Mouse (Mus musculus) spleen, postnatal 14 days (tissue): ENCODE measurements around the gene Riok2.
"Not testable (repeated sequence)": the region's sequence is repeated elsewhere in the genome, so short reads cannot be mapped to it uniquely, and the experiment has no call there.

Experiments used
- DNase-seq, 2 experiments: peaks; one replicate each; pipeline ENCODE4 v3.0.0; 2021 to 2022; ENCODE audit warnings: low spot score in 2 of 2

Riok2 gene

GRCm38 (mm10) chr17:17373918-17374910, at the start of gene Riok2:
Riok2 (plus strand) TSS chr17:17374309.
- DNase-seq: peak; percentile 85 to 89

GRCm38 (mm10) chr17:17326022-17326421, 48.1 kb upstream of the Riok2 start:
- DNase-seq: not testable (repeated sequence)

GRCm38 (mm10) chr17:17326636-17327035, 47.5 kb upstream of the Riok2 start:
- DNase-seq: no peak

- not testable (repeated sequence) for DNase-seq
Measured at GRCm38 (mm10) chr17:17345374-17346183, 28.5 kb upstream of the Riok2 start.

GRCm38 (mm10) chr17:17346281-17346680, 27.8 kb upstream of the Riok2 start:
- not testable (repeated sequence) for DNase-seq

GRCm38 (mm10) chr17:17373550-17373917, 575 bp upstream of the Riok2 start:
- no peak for DNase-seq

GRCm38 (mm10) chr17:17375581-17375980, 1.5 kb downstream of the Riok2 start:
- DNase-seq: no peak

GRCm38 (mm10) chr17:17383703-17384102, 9.6 kb downstream of the Riok2 start:
- no peak for DNase-seq

GRCm38 (mm10) chr17:17384502-17384901, 10.4 kb downstream of the Riok2 start:
- DNase-seq: no peak

- DNase-seq: no peak
Measured at GRCm38 (mm10) chr17:17386117-17386516, 12.0 kb downstream of the Riok2 start.

- DNase-seq: no peak
Measured at GRCm38 (mm10) chr17:17391823-17392222, 17.7 kb downstream of the Riok2 start.

GRCm38 (mm10) chr17:17392863-17393262, 18.8 kb downstream of the Riok2 start:
- DNase-seq: no peak

GRCm38 (mm10) chr17:17393300-17393699, 19.2 kb downstream of the Riok2 start:
- no peak for DNase-seq

GRCm38 (mm10) chr17:17394336-17394735, 20.2 kb downstream of the Riok2 start:
- DNase-seq: peak; percentile 45 to 70

GRCm38 (mm10) chr17:17396869-17397268, 22.8 kb downstream of the Riok2 start:
- DNase-seq: no peak

GRCm38 (mm10) chr17:17398664-17399063, 24.6 kb downstream of the Riok2 start:
- DNase-seq: no peak

GRCm38 (mm10) chr17:17402222-17403004, 28.3 kb downstream of the Riok2 start, which contains the start of gene Lix1:
Lix1 (plus strand) TSS chr17:17402672.
- no peak for DNase-seq

GRCm38 (mm10) chr17:17403038-17403437, 28.9 kb downstream of the Riok2 start:
- no peak for DNase-seq

GRCm38 (mm10) chr17:17403578-17404112, 29.5 kb downstream of the Riok2 start:
- DNase-seq: no peak

- no peak for DNase-seq
Measured at GRCm38 (mm10) chr17:17404811-17405544, 30.9 kb downstream of the Riok2 start.

GRCm38 (mm10) chr17:17405606-17406005, 31.5 kb downstream of the Riok2 start:
- no peak for DNase-seq
